Mouse (Mus musculus) MEL (cell line): Measurements from ENCODE around the gene Rab35. TPM values are rescaled to one million over a fixed set of nuclear protein-coding genes. Genes with fewer than 3 reads are reported as not detected.

Experiments
- DNase-seq: peaks from one replicate; pipeline ENCODE4 v3.0.0; 2011; ENCODE audit warnings: low read depth, low spot score
- H3K27ac ChIP-seq: 2 replicates; pipeline ENCODE4 v1.5.1; 2012; ENCODE audit warnings: low read depth, mild to moderate bottlenecking, control low read depth, low read length, moderate library complexity; ENCODE audit not compliant: control insufficient read depth
- H3K27me3 ChIP-seq, 2 experiments: fragments of 150-350 bp in 1 of 2; sonication (generic) in 1 of 2; 2 replicates each; pipeline ENCODE4 v1.6.1; 2012; ENCODE audit warnings: low read length in 2 of 2, mild to moderate bottlenecking in 2 of 2, improper control_type of control experiment in 1 of 2, moderate library complexity in 1 of 2; ENCODE audit not compliant: insufficient read depth in 2 of 2, control insufficient read depth in 1 of 2
- H3K36me3 ChIP-seq, 2 experiments: 2 replicates each; pipeline ENCODE4 v1.6.1; 2012 to 2014; ENCODE audit warnings: low read length in 2 of 2, improper control_type of control experiment in 1 of 2, inconsistent platforms in 1 of 2, mild to moderate bottlenecking in 1 of 2; ENCODE audit not compliant: insufficient read depth in 2 of 2, control insufficient read depth in 1 of 2
- H3K4me1 ChIP-seq, 2 experiments: fragments of 150-350 bp in 1 of 2; sonication (generic) in 1 of 2; 2 replicates each; pipeline ENCODE4 v1.6.1; 2012; ENCODE audit warnings: low read length in 2 of 2, improper control_type of control experiment in 1 of 2, mild to moderate bottlenecking in 1 of 2; ENCODE audit not compliant: insufficient read depth in 2 of 2, control insufficient read depth in 1 of 2
- H3K4me3 ChIP-seq, 2 experiments: fragments of 150-350 bp in 1 of 2; sonication (generic) in 1 of 2; 2 replicates each; pipeline ENCODE4 v1.5.1; 2012; ENCODE audit warnings: low read depth in 2 of 2, low read length in 2 of 2, mild to moderate bottlenecking in 2 of 2, moderate library complexity in 2 of 2, control low read depth in 1 of 2, improper control_type of control experiment in 1 of 2; ENCODE audit not compliant: control insufficient read depth in 1 of 2, insufficient read depth in 1 of 2
- H3K79me2 ChIP-seq: 2 replicates; pipeline ENCODE4 v1.6.1; 2012; ENCODE audit warnings: mild to moderate bottlenecking, low read length, moderate library complexity; ENCODE audit not compliant: control insufficient read depth, poor library complexity, insufficient read depth
- H3K9ac ChIP-seq: 2 replicates; pipeline ENCODE4 v1.6.1; 2012; ENCODE audit warnings: low read depth, mild to moderate bottlenecking, control low read depth, low read length, moderate library complexity; ENCODE audit not compliant: control insufficient read depth, poor library complexity, severe bottlenecking
- H3K9me3 ChIP-seq: fragments of 150-350 bp; sonication (generic); replicated peaks from 2 replicates; pipeline ENCODE4 v1.6.1; 2012; ENCODE audit warnings: mild to moderate bottlenecking, low read length, improper control_type of control experiment, moderate library complexity; ENCODE audit not compliant: insufficient read depth
- CTCF ChIP-seq, 3 experiments: IDR thresholded peaks in 2 of 3; conservative IDR thresholded peaks in 1 of 3; 2 replicates each; pipeline ENCODE4 v1.5.1; 2011 to 2012; ENCODE audit warnings: low read length in 3 of 3, low read depth in 2 of 3, mild to moderate bottlenecking in 2 of 3, improper control_type of control experiment in 1 of 3, inconsistent platforms in 1 of 3, mixed read lengths in 1 of 3, moderate library complexity in 1 of 3; ENCODE audit not compliant: control insufficient read depth in 1 of 3, insufficient read depth in 1 of 3, poor library complexity in 1 of 3, severe bottlenecking in 1 of 3
- E2F4 ChIP-seq: IDR thresholded peaks from 2 replicates; pipeline ENCODE4 v1.6.1; 2011; ENCODE audit warnings: low read depth, low read length, improper control_type of control experiment, borderline replicate concordance
- EP300 ChIP-seq, 2 experiments: IDR thresholded peaks; 2 replicates each; pipeline ENCODE4 v1.6.1; 2011; ENCODE audit warnings: improper control_type of control experiment in 2 of 2, low read length in 2 of 2, low read depth in 1 of 2, mild to moderate bottlenecking in 1 of 2
- ETS1 ChIP-seq: IDR thresholded peaks from 2 replicates; pipeline ENCODE4 v1.6.1; 2012; ENCODE audit warnings: low read depth, mild to moderate bottlenecking, inconsistent platforms, low read length, improper control_type of control experiment, moderate library complexity
- GABPA ChIP-seq: IDR thresholded peaks from 2 replicates; pipeline ENCODE4 v1.6.1; 2012; ENCODE audit warnings: low read depth, mild to moderate bottlenecking, inconsistent platforms, low read length, improper control_type of control experiment, moderate library complexity
- GATA1 ChIP-seq: IDR thresholded peaks from 2 replicates; pipeline ENCODE4 v1.6.1; 2011; ENCODE audit warnings: low read depth, low read length, improper control_type of control experiment
- MAZ ChIP-seq: IDR thresholded peaks from 2 replicates; pipeline ENCODE4 v1.6.1; 2012; ENCODE audit warnings: low read depth, mild to moderate bottlenecking, inconsistent platforms, low read length, improper control_type of control experiment
- MEF2A ChIP-seq: IDR thresholded peaks from 2 replicates; pipeline ENCODE4 v1.6.1; 2014; ENCODE audit warnings: low read depth, mild to moderate bottlenecking, inconsistent platforms, low read length, improper control_type of control experiment; ENCODE audit not compliant: poor library complexity, insufficient replicate concordance, severe bottlenecking; ENCODE audit errors: extremely low read depth
- MXI1 ChIP-seq: IDR thresholded peaks from 2 replicates; pipeline ENCODE4 v1.6.1; 2011; ENCODE audit warnings: mild to moderate bottlenecking, low read depth, low read length, improper control_type of control experiment
- MYB ChIP-seq: IDR thresholded peaks from 2 replicates; pipeline ENCODE4 v1.6.1; 2011; ENCODE audit warnings: mild to moderate bottlenecking, low read depth, low read length, improper control_type of control experiment
- MYC ChIP-seq: IDR thresholded peaks from 2 replicates; pipeline ENCODE4 v1.6.1; 2011; ENCODE audit warnings: low read depth, mild to moderate bottlenecking, low read length, improper control_type of control experiment, moderate library complexity
- NRF1 ChIP-seq: IDR thresholded peaks from 2 replicates; pipeline ENCODE4 v1.6.1; 2014; ENCODE audit warnings: low read depth, mild to moderate bottlenecking, inconsistent platforms, low read length, improper control_type of control experiment, moderate library complexity; ENCODE audit not compliant: poor library complexity, insufficient read depth, severe bottlenecking
- POLR2A ChIP-seq, 2 experiments: IDR thresholded peaks; 2 replicates each; pipeline ENCODE4 v1.6.1; 2011 to 2012; ENCODE audit warnings: low read length in 2 of 2, mild to moderate bottlenecking in 2 of 2, control low read depth in 1 of 2, improper control_type of control experiment in 1 of 2, low read depth in 1 of 2, moderate library complexity in 1 of 2; ENCODE audit not compliant: control insufficient read depth in 1 of 2, insufficient read depth in 1 of 2, poor library complexity in 1 of 2
- POLR2AphosphoS2 ChIP-seq: IDR thresholded peaks from 2 replicates; pipeline ENCODE4 v1.6.1; 2011; ENCODE audit warnings: low read length, improper control_type of control experiment
- POLR2AphosphoS5 ChIP-seq: IDR thresholded peaks from 2 replicates; pipeline ENCODE4 v1.6.1; 2012; ENCODE audit warnings: low read depth, borderline replicate concordance, mild to moderate bottlenecking, inconsistent platforms, low read length, moderate library complexity, mixed read lengths
- RAD21 ChIP-seq: IDR thresholded peaks from 2 replicates; pipeline ENCODE4 v1.6.1; 2011; ENCODE audit warnings: mild to moderate bottlenecking, low read depth, low read length, improper control_type of control experiment
- SMC3 ChIP-seq: IDR thresholded peaks from 2 replicates; pipeline ENCODE4 v1.6.1; 2011; ENCODE audit warnings: low read depth, low read length, improper control_type of control experiment
- TCF12 ChIP-seq: IDR thresholded peaks from 2 replicates; pipeline ENCODE4 v1.6.1; 2014; ENCODE audit warnings: low read depth, mild to moderate bottlenecking, inconsistent platforms, low read length, improper control_type of control experiment, moderate library complexity
- UBTF ChIP-seq: IDR thresholded peaks from 2 replicates; pipeline ENCODE4 v1.6.1; 2012; ENCODE audit warnings: low read depth, mild to moderate bottlenecking, inconsistent platforms, low read length, improper control_type of control experiment, moderate library complexity, borderline replicate concordance; ENCODE audit not compliant: insufficient read depth
- USF1 ChIP-seq: IDR thresholded peaks from 2 replicates; pipeline ENCODE4 v1.6.1; 2014; ENCODE audit warnings: low read depth, mild to moderate bottlenecking, inconsistent platforms, low read length, improper control_type of control experiment, moderate library complexity
- USF2 ChIP-seq, 2 experiments: IDR thresholded peaks; 2 replicates each; pipeline ENCODE4 v1.6.1; 2011 to 2012; ENCODE audit warnings: improper control_type of control experiment in 2 of 2, low read length in 2 of 2, borderline replicate concordance in 1 of 2, inconsistent platforms in 1 of 2, low read depth in 1 of 2, mild to moderate bottlenecking in 1 of 2; ENCODE audit not compliant: insufficient read depth in 1 of 2
- ZC3H11A ChIP-seq: IDR thresholded peaks from 2 replicates; pipeline ENCODE4 v1.6.1; 2012; ENCODE audit warnings: low read depth, mild to moderate bottlenecking, inconsistent platforms, low read length, improper control_type of control experiment
- ZKSCAN1 ChIP-seq: IDR thresholded peaks from 2 replicates; pipeline ENCODE4 v1.6.1; 2012; ENCODE audit warnings: low read depth, mild to moderate bottlenecking, inconsistent platforms, low read length, improper control_type of control experiment, moderate library complexity
- ZMIZ1 ChIP-seq: IDR thresholded peaks from 2 replicates; pipeline ENCODE4 v1.6.1; 2012; ENCODE audit warnings: low read depth, mild to moderate bottlenecking, inconsistent platforms, low read length, improper control_type of control experiment, moderate library complexity
- ZNF384 ChIP-seq: IDR thresholded peaks from 2 replicates; pipeline ENCODE4 v1.6.1; 2012; ENCODE audit warnings: low read depth, mild to moderate bottlenecking, inconsistent platforms, low read length, improper control_type of control experiment
- polyA plus RNA-seq, 2 experiments: library from polyadenylated mRNA; stranded (reverse) in 1 of 2; unstranded in 1 of 2; fragments of >175 nt in 1 of 2; fragments of >200 nt in 1 of 2; gene quantifications; 2 replicates each; pipeline versions ENCODE4 v1.2.1 to v1.2.4; 2012; ENCODE audit warnings: low replicate concordance in 2 of 2, low read depth in 1 of 2; ENCODE audit not compliant: insufficient read length in 2 of 2, insufficient read depth in 1 of 2, missing spikeins in 1 of 2
- total RNA-seq: library from RNA; depleted of rRNA; stranded (reverse); fragments of 300-350 nt; gene quantifications from 2 replicates; pipeline ENCODE4 v1.2.3, GENCODE M21; 2012

Rab35 gene
- total and polyA plus RNA-seq, 3 experiments, result 66.9 to 113 TPM; not detected in 1

DNA sequence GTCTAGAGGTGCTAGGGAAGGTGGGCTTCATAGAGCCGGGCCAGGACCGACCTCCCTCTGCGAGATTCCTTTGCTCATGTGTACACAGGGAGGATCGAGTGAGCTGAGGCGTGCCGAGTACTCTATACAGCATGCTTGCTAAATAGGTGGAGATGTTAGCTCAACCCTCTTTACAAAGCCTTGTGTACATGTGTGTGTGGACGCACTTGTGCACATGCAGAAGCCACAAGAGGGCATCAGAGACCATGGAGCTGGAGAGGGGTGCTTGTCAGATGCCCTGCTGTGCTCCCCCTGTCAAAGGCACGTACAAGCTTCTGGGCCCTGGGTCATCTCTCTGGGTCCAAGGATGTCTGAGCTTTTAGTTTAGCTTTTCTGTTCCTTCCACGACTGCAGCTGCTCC lies 12.5 kb downstream of the Rab35 start:
- Histone ChIP-seq H3K9ac (no peak overlapping the region), H3K9me3 (no peaks in the 10 kb centered on the region), H3K4me3 (no peak overlapping the region), H3K27me3 (no peaks in the 10 kb centered on the region), H3K4me1 (no peaks in the 10 kb centered on the region), H3K36me3 (peaks cover 0 to 3% of the 10 kb centered on the region in 2 experiments; a peak in 2 of 4 replicates), H3K79me2 (no peaks in the 10 kb centered on the region), H3K27ac (no peak overlapping the region)
- no peak for DNase-seq
- peak; percentile 14; the same call in 1 of the 2 replicates for TF ChIP-seq RAD21
- TF ChIP-seq UBTF, result no peak
- peak in 2 of 3 experiments; percentile 16 to 27; a peak in 3 of 6 replicates for TF ChIP-seq CTCF (IDR thresholded peaks at IDR 0.05 in 2 of 3, conservative IDR thresholded peaks at IDR 0.05 in 1 of 3; ENCODE audit: control insufficient read depth in 1 of 3, insufficient read depth in 1 of 3, low read depth in 2 of 3, low read length in 3 of 3, poor library complexity in 1 of 3, severe bottlenecking in 1 of 3)

- Histone ChIP-seq H3K27ac (no peak overlapping the region), H3K9me3 (no peaks in the 10 kb centered on the region), H3K4me1 (peaks cover 2 to 3% of the 10 kb centered on the region in 2 experiments; a peak in 1 of 4 replicates), H3K4me3 (no peak overlapping the region), H3K9ac (no peak overlapping the region), H3K27me3 (no peaks in the 10 kb centered on the region), H3K79me2 (no peaks in the 10 kb centered on the region), H3K36me3 (no peaks in the 10 kb centered on the region; a peak in 2 of 4 replicates)
- no peak for TF ChIP-seq GATA1
- no peak for TF ChIP-seq SMC3
- no peak for TF ChIP-seq USF1
- TF ChIP-seq POLR2A (IDR thresholded peaks at IDR 0.05; ENCODE audit: control insufficient read depth in 1 of 2, insufficient read depth in 1 of 2, low read depth in 1 of 2, low read length in 2 of 2, poor library complexity in 1 of 2), result no peak
- no peak for TF ChIP-seq GABPA
- no peak for DNase-seq
Measured at GRCm38 (mm10) chr5:115648876-115649275, 17.2 kb downstream of the Rab35 start.

DNA sequence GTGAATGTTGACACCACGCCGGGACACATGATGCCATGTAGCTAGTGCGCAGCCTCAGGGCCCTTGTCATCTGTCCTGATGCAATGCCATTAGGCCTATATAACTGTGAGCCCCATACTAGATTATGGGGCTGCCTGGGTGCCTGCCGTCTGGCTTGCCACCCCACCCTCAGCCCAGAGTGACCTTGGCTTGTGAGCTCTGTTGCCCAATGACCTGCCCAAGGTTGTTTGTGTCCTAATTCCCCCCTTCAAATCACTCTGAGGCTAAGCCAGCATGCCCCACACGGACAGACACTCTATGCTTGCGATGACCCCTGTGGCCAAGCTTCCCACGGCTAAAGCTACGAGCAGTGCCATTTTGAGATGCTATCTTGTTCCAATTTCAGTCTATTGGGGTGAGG lies 18.0 kb downstream of the Rab35 start:
- DNase-seq, result no peak
- Histone ChIP-seq H3K27ac (no peak overlapping the region), H3K4me1 (peaks cover 2 to 3% of the 10 kb centered on the region in 2 experiments; a peak in 1 of 4 replicates), H3K36me3 (no peaks in the 10 kb centered on the region; a peak in 1 of 4 replicates), H3K4me3 (no peak overlapping the region), H3K27me3 (no peaks in the 10 kb centered on the region), H3K9ac (no peak overlapping the region), H3K9me3 (no peaks in the 10 kb centered on the region), H3K79me2 (no peaks in the 10 kb centered on the region)
- TF ChIP-seq E2F4 (no peak), MEF2A (no peak), ZKSCAN1 (no peak), POLR2AphosphoS5 (no peak), MYC (no peak), MYB (no peak), USF2 (IDR thresholded peaks at IDR 0.05; ENCODE audit: borderline replicate concordance in 1 of 2, insufficient read depth in 1 of 2, low read depth in 1 of 2, low read length in 2 of 2) (no peak), ZMIZ1 (no peak), SMC3 (no peak), NRF1 (no peak), EP300 (IDR thresholded peaks at IDR 0.05; ENCODE audit: low read depth in 1 of 2, low read length in 2 of 2) (no peak), ZNF384 (no peak), ETS1 (no peak), RAD21 (no peak), ZC3H11A (no peak), MXI1 (no peak), POLR2AphosphoS2 (no peak), MAZ (no peak), TCF12 (no peak)
